Mouse (Mus musculus) ES-CJ7 (cell line): ENCODE measurements at regions not wholly inside any gene's neighbourhood (a gene's known extent, or its start where the extent isn't known, plus 50 kb on each side); places are given as distances from the start of the nearest gene placed in this dataset.

Experiments
- DNase-seq: peaks from one replicate; pipeline ENCODE4 v3.0.0; 2011; ENCODE audit warnings: low read depth, low spot score

- no peak for DNase-seq
Measured at GRCm38 (mm10) chr1:63920181-63920933, 151.3 kb upstream of the 4933402D24Rik start.

GRCm38 (mm10) chr1:63918200-63918599 lies 149.1 kb upstream of the 4933402D24Rik start:
- DNase-seq: no peak

GRCm38 (mm10) chr1:63916907-63917650 lies 148.0 kb upstream of the 4933402D24Rik start:
- DNase-seq: no peak

- no peak for DNase-seq
Measured at GRCm38 (mm10) chr1:63910765-63911164, 141.7 kb upstream of the 4933402D24Rik start.

- no peak for DNase-seq
Measured at GRCm38 (mm10) chr1:63909191-63909590, 140.1 kb upstream of the 4933402D24Rik start.

- DNase-seq: no peak
Measured at GRCm38 (mm10) chr1:63903620-63904019, 134.6 kb upstream of the 4933402D24Rik start.

GRCm38 (mm10) chr1:63903201-63903600 lies 134.1 kb upstream of the 4933402D24Rik start:
- DNase-seq: no peak

- no peak for DNase-seq
Measured at GRCm38 (mm10) chr1:63902391-63902790, 133.3 kb upstream of the 4933402D24Rik start.

- no peak for DNase-seq
Measured at GRCm38 (mm10) chr1:63899631-63900577, 130.8 kb upstream of the 4933402D24Rik start.

- no peak for DNase-seq
Measured at GRCm38 (mm10) chr1:63898766-63899165, 129.7 kb upstream of the 4933402D24Rik start.

- DNase-seq: no peak
Measured at GRCm38 (mm10) chr1:63897556-63897955, 128.5 kb upstream of the 4933402D24Rik start.

GRCm38 (mm10) chr1:63879570-63879969 lies 110.5 kb upstream of the 4933402D24Rik start:
- no peak for DNase-seq

- no peak for DNase-seq
Measured at GRCm38 (mm10) chr1:63876589-63877251, 107.7 kb upstream of the 4933402D24Rik start.

GRCm38 (mm10) chr1:63875297-63875962 lies 106.4 kb upstream of the 4933402D24Rik start:
- no peak for DNase-seq

- no peak for DNase-seq
Measured at GRCm38 (mm10) chr1:63871831-63872230, 102.8 kb upstream of the 4933402D24Rik start.

GRCm38 (mm10) chr1:63869342-63869741 lies 100.3 kb upstream of the 4933402D24Rik start:
- DNase-seq: no peak

GRCm38 (mm10) chr1:63857933-63858649 lies 89.0 kb upstream of the 4933402D24Rik start:
- DNase-seq: no peak

- no peak for DNase-seq
Measured at GRCm38 (mm10) chr1:63857468-63857867, 88.4 kb upstream of the 4933402D24Rik start.

GRCm38 (mm10) chr1:63856366-63856765 lies 87.3 kb upstream of the 4933402D24Rik start:
- no peak for DNase-seq

GRCm38 (mm10) chr1:63854794-63855193 lies 85.7 kb upstream of the 4933402D24Rik start:
- peak; percentile 22 for DNase-seq
